Mouse (Mus musculus): ENCODE data around the gene Gm1043. TPM values are rescaled to one million over a fixed set of nuclear protein-coding genes. Genes with fewer than 3 reads are reported as not detected.

Gm1043 gene
- total RNA-seq (2021), result not detected
- long read RNA-seq, experiment 1, result 0 reads
- long read RNA-seq, experiment 2, result 0 reads

- DNase-seq, result no peak
Observed at GRCm38 (mm10) chr5:37085241-37085640, at the start of gene Gm1043. TSS of gene Gm1043 (plus strand) at chr5:37085370.

DNA sequence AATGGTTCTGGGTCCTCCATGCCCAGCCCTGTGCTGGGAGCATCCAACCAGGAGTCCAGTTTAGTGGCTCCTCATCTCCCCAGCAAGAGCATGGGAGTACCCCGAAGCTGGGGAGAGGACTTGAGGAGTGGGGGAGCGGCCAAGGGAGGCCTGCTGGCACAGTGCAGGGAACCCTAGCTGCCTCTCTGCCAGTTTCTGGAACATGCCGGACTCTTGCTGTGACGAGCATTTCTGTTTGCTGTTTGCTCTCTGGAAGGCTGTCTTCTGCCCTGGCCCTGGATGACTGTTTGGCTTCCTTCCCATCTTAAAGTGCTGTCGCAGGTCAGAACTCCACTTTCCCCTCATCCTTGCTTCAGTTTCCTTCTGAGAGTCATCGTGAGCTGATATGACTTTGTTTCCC is 49.3 kb upstream of the Gm1043 start:
- DNase-seq, result no peak

GRCm38 (mm10) chr5:37036884-37037283 is 48.3 kb upstream of the Gm1043 start:
- DNase-seq, result no peak

DNA sequence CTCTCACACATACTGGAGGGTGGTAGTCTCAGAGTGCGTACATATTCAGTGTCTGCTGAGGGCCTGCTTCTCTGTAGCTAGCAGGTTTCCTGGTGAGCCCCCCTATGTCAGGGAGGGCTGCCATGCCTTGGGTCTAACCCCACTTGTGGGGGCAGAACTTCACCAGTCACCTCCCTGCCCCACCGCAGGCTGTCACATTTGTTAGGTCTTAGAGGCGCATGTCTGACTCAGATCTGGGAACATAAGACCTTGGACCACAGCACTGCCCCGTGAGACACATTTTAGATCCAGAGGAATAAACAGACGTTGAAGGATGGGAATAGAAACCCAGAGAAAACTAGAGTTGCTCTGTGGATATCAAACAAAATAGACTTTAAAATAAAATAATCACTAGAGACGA is 45.3 kb upstream of the Gm1043 start:
- DNase-seq, result no peak

DNA sequence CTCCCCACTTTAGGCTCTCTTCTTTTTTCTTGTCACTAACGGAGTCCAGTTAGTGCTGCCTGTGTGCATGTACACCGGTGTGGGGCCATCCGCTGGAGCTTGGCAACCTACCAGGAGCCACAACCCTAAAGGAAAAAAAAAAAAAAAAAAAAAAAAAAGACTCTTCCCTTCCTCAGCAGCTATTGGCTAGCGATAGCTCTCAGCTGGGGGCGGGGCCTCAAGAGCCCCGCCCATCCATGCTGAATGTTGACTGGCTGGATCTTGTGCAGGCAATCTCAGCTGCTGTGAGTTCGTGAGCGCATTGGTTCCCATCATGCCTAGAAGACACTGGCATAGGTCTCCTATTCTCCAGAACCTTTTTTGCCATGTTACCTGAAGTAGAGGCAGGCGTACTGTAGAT is 44.5 kb upstream of the Gm1043 start:
- DNase-seq, result no peak

DNA sequence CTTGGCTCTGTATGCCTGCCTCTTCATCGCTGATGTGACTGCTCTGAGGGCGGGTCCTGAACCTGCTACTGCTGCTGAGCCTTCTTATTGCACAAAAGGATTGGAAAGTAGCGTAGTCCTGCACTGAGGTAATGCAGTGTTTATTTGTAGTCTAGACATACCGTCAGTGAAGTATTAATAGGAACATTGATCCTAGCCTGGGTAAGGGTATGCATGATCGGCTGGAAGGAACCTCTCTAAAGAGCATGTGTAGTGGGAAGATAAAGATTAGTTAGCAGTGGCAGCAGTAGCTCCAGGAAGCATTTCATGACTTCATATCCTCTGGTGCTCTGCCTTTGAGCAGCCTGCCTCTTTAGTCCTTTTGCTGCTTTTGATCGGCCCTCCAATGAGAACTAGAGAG is 43.5 kb upstream of the Gm1043 start:
- no peak for DNase-seq

DNA sequence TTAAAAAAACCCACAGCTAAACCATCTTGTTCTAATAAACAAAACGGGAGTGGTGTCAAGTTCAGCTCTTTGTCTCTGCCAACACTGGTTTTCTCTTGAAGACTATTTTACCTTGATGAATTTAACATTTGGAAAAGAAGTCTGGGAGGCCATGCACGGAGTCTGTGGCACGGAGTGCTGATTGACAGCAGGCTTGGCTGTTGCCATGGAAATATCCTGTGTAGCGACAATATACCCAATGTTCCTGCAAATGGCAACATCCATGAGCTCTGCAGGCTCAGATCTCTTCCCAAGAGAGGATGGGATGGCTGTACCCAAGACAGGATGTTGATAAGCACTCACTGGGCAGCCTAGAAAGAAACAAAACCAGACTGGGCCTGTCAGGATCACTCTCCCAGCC is 42.2 kb upstream of the Gm1043 start:
- no peak for DNase-seq

DNA sequence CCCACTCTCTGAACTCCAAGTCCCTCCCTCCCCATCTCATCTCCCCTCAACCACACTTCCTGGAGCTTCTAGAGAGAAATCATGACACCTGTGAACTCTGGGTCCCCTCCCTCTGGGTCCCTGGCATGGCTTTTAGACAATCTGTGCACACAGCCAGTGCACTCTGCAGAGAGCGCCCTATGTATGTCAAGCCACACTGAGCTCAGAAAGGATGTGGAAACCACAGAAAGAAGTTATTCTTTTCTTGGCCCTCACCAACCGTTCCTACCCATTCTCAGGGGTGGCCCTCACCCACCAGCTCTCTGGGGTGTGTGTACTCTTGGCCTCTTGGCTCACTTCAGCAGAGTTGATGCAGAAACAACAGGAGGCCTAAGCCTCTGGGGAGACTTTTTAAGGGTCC is 40.4 kb upstream of the Gm1043 start:
- DNase-seq, result no peak

- no peak for DNase-seq
Observed at GRCm38 (mm10) chr5:37045582-37045981, 39.6 kb upstream of the Gm1043 start.

DNA sequence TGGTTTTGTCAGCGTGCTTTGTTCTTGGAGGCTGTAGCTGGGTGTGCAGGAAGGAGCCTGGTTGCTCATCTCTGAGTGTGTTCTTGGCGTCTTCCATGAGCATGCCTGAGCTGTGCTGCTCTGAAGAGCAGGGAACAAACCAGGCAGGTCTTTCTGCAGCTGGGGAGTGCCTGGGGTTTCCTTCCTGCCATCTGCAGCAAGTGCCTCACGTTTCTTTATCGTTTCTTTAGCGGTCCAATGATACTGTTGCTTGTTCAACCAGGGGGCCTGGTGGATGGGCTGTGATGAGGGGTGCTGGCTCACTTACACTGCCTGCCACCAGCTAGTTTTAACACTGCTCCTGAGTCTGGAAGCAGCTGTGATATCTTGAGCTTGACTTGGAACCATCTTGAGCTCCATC is 38.4 kb upstream of the Gm1043 start:
- DNase-seq, result no peak

- DNase-seq, result no peak
Observed at GRCm38 (mm10) chr5:37047206-37047915, 37.8 kb upstream of the Gm1043 start.

DNA sequence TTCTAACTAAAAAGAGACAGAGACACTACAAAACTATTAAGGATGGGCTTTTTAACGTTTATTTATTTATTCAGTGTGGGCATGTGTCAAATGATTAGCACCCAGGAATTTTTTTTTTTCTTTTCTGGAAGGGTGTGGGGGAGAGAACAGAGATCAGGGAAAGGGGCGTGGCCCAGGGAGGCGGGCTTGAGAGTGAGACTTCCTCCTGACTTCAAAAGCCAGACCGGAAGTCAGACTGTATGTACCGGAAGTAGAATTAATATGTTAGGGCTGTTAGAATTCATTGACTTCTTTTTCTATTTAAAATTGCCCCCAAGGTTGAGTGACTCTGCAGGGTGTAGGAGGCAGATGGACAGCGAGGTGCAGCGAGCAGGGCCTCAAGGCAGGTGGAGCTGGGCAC is 37.2 kb upstream of the Gm1043 start:
- DNase-seq, result no peak

GRCm38 (mm10) chr5:37049111-37049510 is 36.1 kb upstream of the Gm1043 start:
- DNase-seq, result no peak

DNA sequence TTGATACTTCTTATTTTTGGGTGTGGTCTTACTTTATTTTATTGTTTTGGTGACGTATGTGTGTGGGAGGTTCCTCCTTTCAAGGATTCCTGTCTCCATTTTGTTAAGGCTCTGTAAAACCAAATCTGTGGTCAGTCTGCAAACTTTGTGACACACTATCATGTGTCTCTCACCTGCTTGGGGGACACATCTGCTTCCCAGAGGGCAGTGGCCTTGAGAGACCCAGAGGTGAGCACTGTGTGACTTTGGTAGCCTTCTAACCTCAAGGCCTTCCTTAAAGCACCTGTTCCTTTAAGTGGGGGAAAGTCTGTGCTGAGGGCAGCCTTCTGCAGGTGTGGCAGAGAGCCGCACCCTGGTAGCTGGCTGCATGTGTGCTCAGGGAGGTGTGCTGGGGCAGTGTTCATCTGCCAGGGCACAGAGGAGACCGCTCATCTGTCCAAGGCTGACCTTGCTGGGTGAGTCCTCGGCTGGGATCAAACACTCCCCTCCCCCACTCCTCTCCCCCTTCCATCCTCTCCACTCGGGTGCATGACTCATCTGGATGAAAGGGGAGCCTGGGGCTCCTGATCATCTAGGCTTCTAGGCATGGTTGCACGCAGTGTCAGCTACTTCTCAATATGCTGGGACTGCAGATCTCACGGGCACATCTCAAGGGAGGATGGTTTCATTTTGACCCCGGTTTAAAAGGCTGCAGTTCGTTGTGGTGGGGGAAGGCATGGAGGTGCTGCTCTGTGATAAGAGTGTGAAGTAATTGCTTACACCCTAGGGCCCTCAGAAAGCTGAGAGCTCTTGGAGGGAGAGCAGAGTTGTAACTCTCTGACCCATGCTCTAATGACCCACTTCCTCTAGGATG is 34.4 kb upstream of the Gm1043 start:
- DNase-seq, result no peak

GRCm38 (mm10) chr5:37051374-37052100 is 33.6 kb upstream of the Gm1043 start:
- no peak for DNase-seq

- peak; percentile 13 for DNase-seq
Observed at GRCm38 (mm10) chr5:37052846-37053245, 32.3 kb upstream of the Gm1043 start.

DNA sequence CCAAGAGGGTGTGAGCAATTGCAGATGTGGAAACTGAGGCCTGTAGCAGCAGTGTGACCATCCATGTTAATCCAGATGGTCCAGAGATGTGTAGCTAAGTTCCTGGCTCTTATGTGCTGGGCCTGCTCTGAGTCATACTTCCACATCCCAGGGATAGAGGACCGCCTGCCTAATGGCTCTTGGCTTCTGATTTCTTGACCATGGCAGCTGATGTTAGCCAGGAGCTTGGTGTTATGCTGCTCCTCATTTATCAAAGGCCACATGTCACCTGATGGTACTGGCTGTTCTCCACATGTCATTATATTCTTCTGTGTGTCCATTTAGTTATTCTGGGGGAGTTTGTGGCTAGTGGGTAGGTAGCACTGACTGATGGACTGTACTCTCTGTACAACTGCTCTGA is 29.4 kb upstream of the Gm1043 start:
- DNase-seq, result no peak

- DNase-seq, result no peak
Observed at GRCm38 (mm10) chr5:37056471-37056870, 28.7 kb upstream of the Gm1043 start.

DNA sequence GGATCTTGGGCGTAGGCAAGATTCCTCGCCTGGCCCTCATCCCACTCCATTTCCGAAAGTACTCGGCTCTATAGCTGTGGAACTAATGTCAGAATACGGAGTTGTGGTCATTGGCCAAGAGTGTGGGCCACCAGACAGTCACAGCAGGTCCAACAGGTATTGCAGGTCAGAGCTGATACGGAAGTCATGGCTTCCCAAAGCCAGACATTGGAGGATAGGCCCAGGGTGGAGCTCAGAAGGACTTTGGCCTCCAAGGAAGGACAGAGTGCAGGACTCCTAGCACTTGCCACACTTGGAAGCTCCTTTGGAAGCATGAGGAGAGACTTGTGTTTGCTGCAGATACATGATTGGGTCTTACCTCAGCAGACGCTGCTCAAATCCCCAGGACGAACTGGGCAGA is 23.6 kb upstream of the Gm1043 start:
- DNase-seq, result no peak

GRCm38 (mm10) chr5:37064454-37065449 is 20.4 kb upstream of the Gm1043 start:
- DNase-seq, result no peak

GRCm38 (mm10) chr5:37066703-37067568 is 18.2 kb upstream of the Gm1043 start:
- no peak for DNase-seq

All from gastrocnemius, postnatal 10 days (tissue).